Mouse (Mus musculus): ENCODE measurements around the gene Xdh. TPM values are rescaled to one million over a fixed set of nuclear protein-coding genes. Genes with fewer than 3 reads are reported as not detected.

Xdh gene
- total and polyA plus RNA-seq, 2 experiments = 71.1 to 115 TPM

DNA sequence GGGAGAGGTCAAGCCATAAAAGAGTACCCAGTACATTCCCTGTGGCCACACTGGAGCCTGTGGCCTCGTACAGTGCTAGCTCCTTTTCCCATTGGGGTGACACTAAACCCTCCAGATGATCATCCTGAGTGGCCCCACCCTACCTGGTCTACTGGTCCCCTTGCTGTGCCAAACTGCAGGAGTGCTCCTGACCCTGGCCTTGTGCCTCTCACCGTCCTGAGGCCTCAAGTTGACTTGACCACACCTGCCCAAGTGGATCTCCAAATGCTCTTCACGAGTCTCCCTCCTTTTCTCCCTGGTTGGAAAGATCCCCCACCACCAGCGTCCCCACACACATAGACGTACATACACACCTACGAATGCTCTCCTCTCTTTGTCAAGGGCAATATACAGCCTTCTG, 69.7 kb downstream of the Xdh start:
- peaks cover 4% of the 10 kb centered on the region; the same call in 1 of the 2 replicates for H3K4me1 ChIP-seq (ENCODE audit: control insufficient read depth, insufficient read depth, low read length)
- no peaks in the 10 kb centered on the region for H3K79me2 ChIP-seq (ENCODE audit: control insufficient read depth, insufficient read depth, low read length)
- H3K27me3 ChIP-seq (ENCODE audit: control insufficient read depth, insufficient read depth, low read length) = no peaks in the 10 kb centered on the region
- DNase-seq (ENCODE audit: extremely low read depth, low read depth, low spot score) = no peak
- TF ChIP-seq CTCF (IDR thresholded peaks at IDR 0.05; ENCODE audit: low read depth, low read length) (no peak), POLR2A (IDR thresholded peaks at IDR 0.05; ENCODE audit: extremely low read depth, insufficient read depth, low read length) (no peak)
- 83% methylated on average over 6 of the region's 6 CpGs for WGBS
- peaks cover 20% of the 10 kb centered on the region for H3K36me3 ChIP-seq (ENCODE audit: control insufficient read depth, insufficient read depth, low read length)
- H3K27ac ChIP-seq (replicated peaks; ENCODE audit: insufficient read depth, low read depth, low read length) = peak overlapping the region; percentile 28; the same call in 1 of the 2 replicates
- no peak overlapping the region for H3K4me3 ChIP-seq (ENCODE audit: insufficient read depth, low read depth, low read length)
- H3K9ac ChIP-seq (ENCODE audit: low read depth, low read length) = no peak overlapping the region

DNA sequence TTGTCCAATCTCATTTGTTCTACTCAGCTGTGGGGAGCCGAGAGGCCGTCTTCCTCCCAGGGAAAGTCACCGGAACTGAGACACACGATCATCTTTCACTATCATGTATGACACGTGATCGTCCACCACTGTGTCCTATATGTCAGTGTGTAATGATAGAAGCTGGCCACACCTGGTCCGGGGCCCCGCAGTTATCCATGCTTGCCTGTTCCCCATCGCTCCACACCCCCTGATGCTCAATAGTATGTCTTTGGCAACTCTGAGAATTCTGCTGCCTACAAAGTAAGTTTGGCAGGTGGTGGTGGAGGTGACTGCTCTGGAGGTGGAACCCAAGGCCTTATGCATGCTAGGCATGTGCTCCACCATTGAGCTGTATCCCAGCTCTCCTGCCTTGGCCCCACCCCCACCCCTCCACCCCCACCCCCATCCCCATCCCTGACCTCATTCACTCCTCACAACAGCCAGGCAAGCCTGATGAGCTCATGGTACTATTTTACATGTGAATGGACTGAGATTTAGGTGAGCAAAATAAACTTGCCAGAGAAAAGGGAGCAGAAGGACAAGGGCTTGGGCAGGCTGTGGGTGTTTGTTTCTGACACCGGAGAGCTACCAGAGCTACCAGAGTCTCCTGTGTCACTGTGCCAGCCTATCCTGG, 70.6 kb downstream of the Xdh start:
- H3K4me3 ChIP-seq (ENCODE audit: insufficient read depth, low read depth, low read length) = no peak overlapping the region
- TF ChIP-seq POLR2A (IDR thresholded peaks at IDR 0.05; ENCODE audit: extremely low read depth, insufficient read depth, low read length) = no peak
- no peak for TF ChIP-seq CTCF (IDR thresholded peaks at IDR 0.05; ENCODE audit: low read depth, low read length)
- peaks cover 4% of the 10 kb centered on the region; the same call in 1 of the 2 replicates for H3K4me1 ChIP-seq (ENCODE audit: control insufficient read depth, insufficient read depth, low read length)
- DNase-seq (ENCODE audit: extremely low read depth, low read depth, low spot score) = no peak
- no peak overlapping the region for H3K27ac ChIP-seq (replicated peaks; ENCODE audit: insufficient read depth, low read depth, low read length)
- no peaks in the 10 kb centered on the region for H3K79me2 ChIP-seq (ENCODE audit: control insufficient read depth, insufficient read depth, low read length)
- no peaks in the 10 kb centered on the region for H3K27me3 ChIP-seq (ENCODE audit: control insufficient read depth, insufficient read depth, low read length)
- 95% methylated on average over 10 of the region's 10 CpGs for WGBS
- peaks cover 11% of the 10 kb centered on the region for H3K36me3 ChIP-seq (ENCODE audit: control insufficient read depth, insufficient read depth, low read length)
- no peak overlapping the region for H3K9ac ChIP-seq (ENCODE audit: low read depth, low read length)

DNA sequence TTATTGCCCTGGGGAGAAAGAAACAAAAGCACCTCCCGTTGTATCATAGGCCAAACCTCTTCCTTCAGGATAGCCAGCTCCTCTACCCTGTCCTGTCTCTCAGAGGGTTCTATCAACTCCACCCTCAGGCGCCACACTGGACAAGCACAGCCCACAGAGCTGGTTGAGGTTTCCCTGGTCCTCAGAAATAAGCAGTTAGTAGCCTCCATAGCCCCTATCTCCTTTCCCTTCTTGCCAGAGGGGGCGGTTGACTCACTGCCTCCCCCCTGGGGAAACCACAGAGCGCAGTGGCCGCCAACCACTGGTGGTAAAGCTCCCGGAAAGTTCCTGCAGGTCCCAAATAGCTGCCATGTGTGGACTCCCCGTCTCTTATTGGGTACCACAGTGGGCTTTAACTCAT, 74.3 kb downstream of the Xdh start:
- Histone ChIP-seq H3K27ac (replicated peaks; ENCODE audit: insufficient read depth, low read depth, low read length) (peak overlapping the region; percentile 50; the same call in 1 of the 2 replicates), H3K27me3 (ENCODE audit: control insufficient read depth, insufficient read depth, low read length) (no peaks in the 10 kb centered on the region), H3K36me3 (ENCODE audit: control insufficient read depth, insufficient read depth, low read length) (no peaks in the 10 kb centered on the region), H3K4me3 (ENCODE audit: insufficient read depth, low read depth, low read length) (no peak overlapping the region), H3K4me1 (ENCODE audit: control insufficient read depth, insufficient read depth, low read length) (no peaks in the 10 kb centered on the region), H3K9ac (ENCODE audit: low read depth, low read length) (no peak overlapping the region), H3K79me2 (ENCODE audit: control insufficient read depth, insufficient read depth, low read length) (no peaks in the 10 kb centered on the region)
- 78% methylated on average over 7 of the region's 7 CpGs for WGBS
- TF ChIP-seq POLR2A (IDR thresholded peaks at IDR 0.05; ENCODE audit: extremely low read depth, insufficient read depth, low read length) = no peak
- no peak for TF ChIP-seq CTCF (IDR thresholded peaks at IDR 0.05; ENCODE audit: low read depth, low read length)
- no peak for DNase-seq (ENCODE audit: extremely low read depth, low read depth, low spot score)

DNA sequence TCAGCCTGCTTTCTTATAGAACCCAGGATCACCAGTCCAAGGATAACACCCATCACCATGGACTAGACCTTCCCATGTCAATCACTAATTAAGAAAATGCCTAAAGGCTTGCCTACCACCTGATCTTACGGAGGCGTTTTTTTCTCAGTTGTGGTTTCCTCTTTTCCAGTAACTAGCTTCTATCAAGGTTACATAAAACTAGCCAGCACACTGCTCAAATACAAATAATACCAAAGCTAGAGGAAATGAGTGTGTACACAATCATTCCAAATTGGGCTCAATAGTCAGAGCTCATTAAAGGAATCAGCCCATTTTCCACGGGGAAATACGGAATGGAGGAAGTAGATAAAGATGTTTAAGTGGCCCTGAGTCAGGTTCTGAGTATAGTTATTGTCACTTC, 74.7 kb downstream of the Xdh start:
- TF ChIP-seq CTCF (IDR thresholded peaks at IDR 0.05; ENCODE audit: low read depth, low read length) = no peak
- no peak for TF ChIP-seq POLR2A (IDR thresholded peaks at IDR 0.05; ENCODE audit: extremely low read depth, insufficient read depth, low read length)
- 70% methylated on average over 4 of the region's 4 CpGs for WGBS
- Histone ChIP-seq H3K9ac (ENCODE audit: low read depth, low read length) (no peak overlapping the region), H3K4me1 (ENCODE audit: control insufficient read depth, insufficient read depth, low read length) (no peaks in the 10 kb centered on the region), H3K27me3 (ENCODE audit: control insufficient read depth, insufficient read depth, low read length) (no peaks in the 10 kb centered on the region), H3K36me3 (ENCODE audit: control insufficient read depth, insufficient read depth, low read length) (no peaks in the 10 kb centered on the region), H3K27ac (replicated peaks; ENCODE audit: insufficient read depth, low read depth, low read length) (peak overlapping the region; percentile 6; the same call in 1 of the 2 replicates), H3K4me3 (ENCODE audit: insufficient read depth, low read depth, low read length) (no peak overlapping the region), H3K79me2 (ENCODE audit: control insufficient read depth, insufficient read depth, low read length) (no peaks in the 10 kb centered on the region)
- DNase-seq (ENCODE audit: extremely low read depth, low read depth, low spot score) = no peak

DNA sequence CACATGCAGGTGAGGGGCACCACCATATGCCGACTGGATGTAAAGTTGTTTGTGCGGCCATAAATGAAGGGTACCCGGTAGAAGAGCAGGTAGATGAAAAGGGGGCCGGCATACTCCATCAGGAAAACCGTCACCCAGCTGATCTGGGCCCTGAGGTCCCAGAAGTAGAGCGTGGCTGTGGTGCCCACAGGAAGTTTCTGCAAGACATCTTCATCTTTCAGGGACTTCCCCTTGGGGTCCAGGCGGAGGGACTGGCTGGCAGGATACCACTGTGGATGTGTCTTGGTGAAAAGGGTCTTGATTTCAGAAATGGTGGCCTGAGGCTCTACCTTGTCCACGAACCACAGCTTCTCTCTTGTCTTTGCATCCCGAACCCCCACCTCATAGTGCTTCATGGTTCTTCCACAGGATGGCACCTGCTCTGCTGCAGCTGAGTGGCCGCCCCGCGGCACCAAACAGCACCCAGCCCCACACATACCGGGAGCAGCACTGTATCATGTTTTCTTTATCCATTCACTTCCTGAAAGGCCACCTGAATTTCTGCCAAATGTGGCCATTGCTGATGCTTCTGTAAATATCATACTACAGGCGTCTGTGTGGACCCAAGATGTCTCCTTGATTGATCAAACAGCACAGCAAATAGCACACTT, 78.9 kb downstream of the Xdh start:
- no peaks in the 10 kb centered on the region for H3K79me2 ChIP-seq (ENCODE audit: control insufficient read depth, insufficient read depth, low read length)
- H3K27me3 ChIP-seq (ENCODE audit: control insufficient read depth, insufficient read depth, low read length) = no peaks in the 10 kb centered on the region
- TF ChIP-seq POLR2A (IDR thresholded peaks at IDR 0.05; ENCODE audit: extremely low read depth, insufficient read depth, low read length) = no peak
- no peak for TF ChIP-seq CTCF (IDR thresholded peaks at IDR 0.05; ENCODE audit: low read depth, low read length)
- 89% methylated on average over 14 of the region's 14 CpGs for WGBS
- H3K4me3 ChIP-seq (ENCODE audit: insufficient read depth, low read depth, low read length) = no peak overlapping the region
- H3K27ac ChIP-seq (replicated peaks; ENCODE audit: insufficient read depth, low read depth, low read length) = no peak overlapping the region
- H3K4me1 ChIP-seq (ENCODE audit: control insufficient read depth, insufficient read depth, low read length) = no peaks in the 10 kb centered on the region; the same call in 1 of the 2 replicates
- no peaks in the 10 kb centered on the region for H3K36me3 ChIP-seq (ENCODE audit: control insufficient read depth, insufficient read depth, low read length)
- H3K9ac ChIP-seq (ENCODE audit: low read depth, low read length) = no peak overlapping the region
- no peak for DNase-seq (ENCODE audit: extremely low read depth, low read depth, low spot score)

Measured in liver, adult 2 months (tissue).